Mouse (Mus musculus) heart, adult 2 months (tissue): ENCODE measurements at regions not wholly inside any gene's neighbourhood (a gene's known extent, or its start where the extent isn't known, plus 50 kb on each side); places are given as distances from the start of the nearest gene placed in this dataset.

Source experiments
- CTCF ChIP-seq: fragments of 200-600 bp; IDR thresholded peaks from 2 replicates; pipeline ENCODE4 v1.8.1; 2022; ENCODE audit warnings: antibody characterized with exemption, mild to moderate bottlenecking, moderate library complexity
- POLR2A ChIP-seq: fragments of 200-500 bp; IDR thresholded peaks from 2 replicates; pipeline ENCODE4 v1.6.1; 2011; ENCODE audit warnings: mild to moderate bottlenecking, low read depth, low read length, control low read depth; ENCODE audit not compliant: insufficient read depth

GRCm38 (mm10) chr5:64697466-64697865 is 105.7 kb upstream of the Klf3 start:
- TF ChIP-seq CTCF, result no peak
- TF ChIP-seq POLR2A, result no peak
